Mouse (Mus musculus): ENCODE data around the gene Eif4e3.
A peak's percentile ranks its signal among the peaks of the same experiment; 100 is the strongest.

Gene Eif4e3

GRCm38 (mm10) chr6:99625306-99625705 is 41.3 kb downstream of the Eif4e3 start:
- DNase-seq (ENCODE audit: low read depth, low spot score) = no peak

- no peak for DNase-seq (ENCODE audit: low read depth, low spot score)
These were observed 42.0 kb downstream of the Eif4e3 start for GRCm38 (mm10) chr6:99624542-99624941.

- no peak for DNase-seq (ENCODE audit: low read depth, low spot score)
These were observed 42.9 kb downstream of the Eif4e3 start for GRCm38 (mm10) chr6:99623641-99624040.

GRCm38 (mm10) chr6:99621167-99621566 is 45.4 kb downstream of the Eif4e3 start:
- no peak for DNase-seq (ENCODE audit: low read depth, low spot score)

- no peak for DNase-seq (ENCODE audit: low read depth, low spot score)
These were observed 46.1 kb downstream of the Eif4e3 start for GRCm38 (mm10) chr6:99620471-99620870.

GRCm38 (mm10) chr6:99619964-99620363 is 46.6 kb downstream of the Eif4e3 start:
- DNase-seq (ENCODE audit: low read depth, low spot score) = no peak

GRCm38 (mm10) chr6:99619466-99619865 is 47.1 kb downstream of the Eif4e3 start:
- no peak for DNase-seq (ENCODE audit: low read depth, low spot score)

- no peak for DNase-seq (ENCODE audit: low read depth, low spot score)
These were observed 48.7 kb downstream of the Eif4e3 start for GRCm38 (mm10) chr6:99617867-99618266.

GRCm38 (mm10) chr6:99617415-99617814 is 49.2 kb downstream of the Eif4e3 start:
- DNase-seq (ENCODE audit: low read depth, low spot score) = no peak

- DNase-seq (ENCODE audit: low read depth, low spot score) = no peak
These were observed 51.3 kb downstream of the Eif4e3 start for GRCm38 (mm10) chr6:99615272-99615751.

- no peak for DNase-seq (ENCODE audit: low read depth, low spot score)
These were observed 51.9 kb downstream of the Eif4e3 start for GRCm38 (mm10) chr6:99614566-99615271.

GRCm38 (mm10) chr6:99611866-99612265 is 54.7 kb downstream of the Eif4e3 start:
- no peak for DNase-seq (ENCODE audit: low read depth, low spot score)

GRCm38 (mm10) chr6:99610454-99611427 is 55.8 kb downstream of the Eif4e3 start:
- DNase-seq (ENCODE audit: low read depth, low spot score) = no peak

GRCm38 (mm10) chr6:99606079-99606478 is 60.5 kb downstream of the Eif4e3 start:
- no peak for DNase-seq (ENCODE audit: low read depth, low spot score)

- DNase-seq (ENCODE audit: low read depth, low spot score) = no peak
These were observed 61.8 kb downstream of the Eif4e3 start for GRCm38 (mm10) chr6:99604758-99605157.

- no peak for DNase-seq (ENCODE audit: low read depth, low spot score)
These were observed 64.1 kb downstream of the Eif4e3 start for GRCm38 (mm10) chr6:99602434-99602833.

GRCm38 (mm10) chr6:99600886-99601285 is 65.7 kb downstream of the Eif4e3 start:
- DNase-seq (ENCODE audit: low read depth, low spot score) = no peak

GRCm38 (mm10) chr6:99600168-99600793 is 66.3 kb downstream of the Eif4e3 start:
- DNase-seq (ENCODE audit: low read depth, low spot score) = peak; percentile 54

GRCm38 (mm10) chr6:99599651-99600050 is 66.9 kb downstream of the Eif4e3 start:
- no peak for DNase-seq (ENCODE audit: low read depth, low spot score)

- DNase-seq (ENCODE audit: low read depth, low spot score) = no peak
These were observed 67.3 kb downstream of the Eif4e3 start for GRCm38 (mm10) chr6:99599229-99599628.

- DNase-seq (ENCODE audit: low read depth, low spot score) = no peak
These were observed 89.5 kb downstream of the Eif4e3 start for GRCm38 (mm10) chr6:99577040-99577439.

- no peak for DNase-seq (ENCODE audit: low read depth, low spot score)
These were observed 90.9 kb downstream of the Eif4e3 start for GRCm38 (mm10) chr6:99575633-99576032.
